Mouse (Mus musculus) MEL-GATA-1-ER (cell line): ENCODE measurements around the gene Dgkd.

Experiments
- DNase-seq: peaks from one replicate; pipeline ENCODE4 v3.0.0-alpha.2; 2012; ENCODE audit warnings: low read depth; ENCODE audit errors: extremely low read depth

The Dgkd gene

GRCm38 (mm10) chr1:87933051-87933450, 80.0 kb downstream of the Dgkd start:
- no peak for DNase-seq

GRCm38 (mm10) chr1:87935095-87935494, 82.0 kb downstream of the Dgkd start:
- peak; percentile 73 for DNase-seq

- DNase-seq: no peak
Observed at GRCm38 (mm10) chr1:87935546-87935945, 82.5 kb downstream of the Dgkd start.

GRCm38 (mm10) chr1:87936075-87936474, 83.0 kb downstream of the Dgkd start:
- DNase-seq: no peak

- peak; percentile 25 for DNase-seq
Observed at GRCm38 (mm10) chr1:87936516-87936915, 83.4 kb downstream of the Dgkd start.

GRCm38 (mm10) chr1:87941765-87942164, 88.7 kb downstream of the Dgkd start:
- no peak for DNase-seq

GRCm38 (mm10) chr1:87947681-87948091, 94.6 kb downstream of the Dgkd start:
- DNase-seq: no peak

GRCm38 (mm10) chr1:87951641-87952040, 98.6 kb downstream of the Dgkd start:
- no peak for DNase-seq

GRCm38 (mm10) chr1:87953073-87953472, 100.0 kb downstream of the Dgkd start:
- DNase-seq: no peak

- no peak for DNase-seq
Observed at GRCm38 (mm10) chr1:87958931-87959330, 105.8 kb downstream of the Dgkd start.

GRCm38 (mm10) chr1:87959532-87959931, 106.4 kb downstream of the Dgkd start:
- no peak for DNase-seq

- DNase-seq: peak; percentile 85
Observed at GRCm38 (mm10) chr1:87959998-87960431, 106.9 kb downstream of the Dgkd start.

GRCm38 (mm10) chr1:87960752-87961151, 107.7 kb downstream of the Dgkd start:
- DNase-seq: peak; percentile 38

GRCm38 (mm10) chr1:87961459-87962167, 108.5 kb downstream of the Dgkd start:
- peak; percentile 95 for DNase-seq

- DNase-seq: no peak
Observed at GRCm38 (mm10) chr1:87970381-87970780, 117.3 kb downstream of the Dgkd start.

GRCm38 (mm10) chr1:87982291-87982690, 129.2 kb downstream of the Dgkd start:
- DNase-seq: no peak

GRCm38 (mm10) chr1:87992716-87993115, 139.6 kb downstream of the Dgkd start:
- DNase-seq: no peak
